Mouse (Mus musculus): ENCODE measurements at regions not wholly inside any gene's neighbourhood (a gene's known extent, or its start where the extent isn't known, plus 50 kb on each side); places are given as distances from the start of the nearest gene placed in this dataset.

DNA sequence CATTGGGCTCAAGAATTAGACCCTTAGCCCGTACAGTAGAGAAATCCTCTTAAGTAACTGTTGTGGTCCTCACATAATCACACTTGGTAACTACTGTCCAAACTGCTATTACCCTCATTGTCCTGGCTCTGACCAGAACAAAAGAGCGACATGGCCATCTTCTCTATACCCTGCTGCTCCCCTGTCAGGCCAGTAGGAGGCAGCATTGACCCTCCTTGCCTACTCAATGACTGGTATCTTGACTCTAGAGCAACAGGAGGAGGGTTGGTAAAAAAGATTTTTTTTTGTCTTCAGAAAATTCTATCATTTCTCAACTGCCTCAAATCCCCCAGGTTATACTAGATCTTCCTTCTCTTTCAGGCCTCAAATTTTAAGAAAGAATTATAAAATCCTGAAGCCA is 130.4 kb downstream of the Usp46 start:
- DNase-seq: peak in 1 of 2 experiments; percentile 32

DNA sequence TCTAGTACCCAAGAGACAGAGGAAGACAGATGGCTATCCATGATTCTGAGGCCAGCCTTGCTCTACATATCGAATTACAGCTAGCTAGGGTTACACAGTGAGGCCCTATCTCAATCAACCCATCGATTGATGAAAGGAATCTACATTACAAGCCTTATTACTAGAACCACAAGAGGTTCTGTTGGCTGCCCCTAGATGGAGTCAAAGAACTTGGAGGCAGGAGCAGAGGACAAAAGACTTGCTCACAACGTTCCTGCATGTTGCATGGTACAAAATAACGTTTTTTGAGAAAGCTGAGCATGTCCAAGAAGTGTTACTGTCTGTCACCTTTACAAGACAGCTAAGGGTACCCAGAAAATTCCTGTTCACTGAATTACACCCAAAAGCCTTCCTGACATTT is 129.8 kb downstream of the Usp46 start:
- peak in 1 of 2 experiments; percentile 4 for DNase-seq

DNA sequence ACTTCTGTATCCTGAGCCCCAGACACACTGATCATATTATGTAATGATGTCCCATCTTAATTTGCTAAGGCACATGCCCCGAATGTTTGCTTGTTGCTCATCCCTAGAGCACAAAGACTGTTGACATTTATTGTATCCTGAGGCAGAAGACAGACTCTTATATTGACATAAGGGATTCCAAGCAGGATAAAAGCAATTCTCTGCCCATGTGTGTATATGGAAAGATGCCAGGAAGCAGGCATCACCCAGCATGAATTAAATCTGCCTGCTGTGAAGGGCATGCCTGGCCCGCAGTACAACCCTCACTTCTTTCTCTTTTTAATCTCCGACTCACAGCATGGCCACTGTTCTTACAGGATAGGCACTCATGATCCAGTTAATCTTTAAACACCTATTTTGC is 125.3 kb downstream of the Usp46 start:
- DNase-seq: no peak

DNA sequence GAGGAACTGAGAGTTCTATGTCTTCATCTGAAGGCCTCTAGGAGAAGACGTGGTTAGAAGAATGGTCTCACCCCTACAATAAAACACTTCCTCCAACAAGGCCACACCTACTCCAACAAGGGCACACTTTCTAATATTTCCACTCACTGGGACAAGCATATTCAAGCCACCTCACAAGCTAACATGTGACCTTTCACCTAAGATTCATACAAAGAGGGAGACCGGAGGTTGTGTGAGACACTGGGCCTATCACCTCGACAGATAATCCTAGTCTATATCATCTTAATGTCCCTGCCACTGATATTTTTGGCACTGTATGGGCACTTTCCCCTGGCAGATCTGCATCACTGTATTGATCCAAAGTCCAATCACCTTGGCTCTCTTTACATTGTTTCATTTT is 122.6 kb downstream of the Usp46 start:
- no peak for DNase-seq

DNA sequence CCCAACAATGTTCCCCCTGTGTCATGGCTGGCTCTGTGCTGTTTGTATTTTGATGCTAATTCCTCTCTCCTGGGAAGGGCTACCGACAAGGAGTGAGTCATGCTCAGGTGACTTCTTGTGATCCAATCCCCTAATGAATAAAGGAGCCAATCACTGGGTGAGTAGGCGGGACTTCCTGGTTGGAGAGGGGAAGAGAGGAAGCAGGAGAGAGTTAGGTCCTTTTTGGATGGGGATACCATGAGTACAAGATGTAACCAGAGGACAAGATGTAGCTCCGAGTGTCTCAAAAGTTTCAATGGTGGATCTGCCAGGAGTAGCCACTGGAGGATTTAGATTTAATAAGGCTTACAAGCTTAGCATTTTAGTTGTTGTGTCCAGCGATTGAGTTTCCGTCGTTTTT is 122.1 kb downstream of the Usp46 start:
- no peak for DNase-seq

DNA sequence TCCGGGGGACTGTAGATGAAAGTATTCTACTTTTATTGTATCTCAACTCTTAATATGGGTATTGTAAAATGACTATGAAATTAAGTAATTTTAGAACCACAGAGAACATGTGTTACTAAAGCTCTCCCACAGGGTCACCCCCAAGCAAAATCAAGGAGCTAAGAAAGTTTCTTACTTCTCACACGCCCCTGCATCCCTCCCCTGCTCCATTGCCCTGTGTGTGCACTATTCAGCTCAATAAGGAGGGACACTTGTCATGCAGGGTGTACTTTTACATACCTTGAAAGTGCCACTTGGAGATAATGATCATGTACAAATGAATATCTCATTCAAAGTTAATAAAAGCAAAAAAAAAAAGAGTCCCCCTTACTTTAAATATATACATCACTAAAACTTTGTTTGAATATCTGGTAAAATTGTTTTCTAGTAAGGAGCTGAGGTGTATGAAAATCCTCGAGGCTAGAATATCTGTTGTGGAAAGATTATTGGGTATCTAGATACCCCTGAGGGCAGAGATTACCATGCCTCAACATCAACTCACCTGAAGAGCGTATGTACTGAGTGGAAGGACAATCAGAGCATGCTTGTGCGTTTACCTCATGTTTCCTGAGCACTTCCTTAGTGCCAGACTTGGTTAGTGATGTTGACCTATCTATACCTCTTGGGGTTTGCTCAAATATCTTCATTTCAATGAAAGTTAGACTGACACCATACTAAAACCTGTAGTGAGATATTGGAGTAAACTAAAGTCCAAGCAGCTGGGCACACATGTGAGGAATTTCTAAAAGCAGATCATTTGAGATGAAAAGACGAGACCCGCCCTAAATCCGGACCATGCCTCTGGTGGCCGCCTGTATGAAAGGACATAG is 120.0 kb downstream of the Usp46 start:
- DNase-seq: no peak

All from kidney, adult 8-10 months (tissue).